Mouse (Mus musculus): ENCODE measurements around the gene Masp1.

Masp1 gene

GRCm38 (mm10) chr16:23511166-23511935 is 9.3 kb downstream of the Masp1 start:
- DNase-seq, result no peak

DNA sequence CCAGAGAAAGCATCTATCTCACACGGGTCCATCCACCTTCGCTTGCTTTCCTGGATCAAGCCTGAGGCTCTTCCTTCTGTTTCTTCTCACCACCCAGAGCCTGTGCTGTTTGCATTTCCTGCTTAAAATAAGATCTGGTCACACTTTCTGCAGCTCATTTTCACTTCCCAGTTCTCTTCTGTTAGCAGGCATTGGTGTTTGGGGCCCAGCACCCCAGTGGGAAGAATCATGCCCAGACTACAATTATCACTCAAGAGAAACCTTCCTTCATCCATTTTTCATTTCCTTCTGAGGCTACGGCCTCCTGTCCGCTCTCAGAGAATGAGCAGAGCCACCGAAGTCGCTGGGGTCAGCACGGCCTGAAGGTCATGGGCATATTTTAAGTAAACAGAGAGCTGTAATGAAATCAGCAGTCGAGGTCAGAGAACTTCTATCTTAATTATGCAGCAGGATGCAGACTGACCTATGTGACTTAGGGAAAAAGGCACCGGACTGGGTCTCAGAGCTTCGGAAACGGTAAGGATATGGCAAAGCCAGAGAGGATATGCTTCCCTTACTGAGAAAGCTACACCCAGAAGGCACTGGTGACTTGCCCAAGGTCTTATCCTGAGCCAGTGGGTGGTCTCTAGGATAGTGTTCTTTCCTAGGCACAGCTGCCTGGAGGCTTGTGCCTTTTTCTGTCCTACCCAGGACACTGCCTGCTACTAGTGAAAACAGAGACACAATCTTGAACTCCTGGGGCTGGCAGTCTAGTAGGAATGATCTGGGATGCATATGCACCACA is 14.5 kb downstream of the Masp1 start:
- peak; percentile 29 for DNase-seq

- DNase-seq, result no peak
Measured at GRCm38 (mm10) chr16:23504320-23504744, 16.3 kb downstream of the Masp1 start.

DNA sequence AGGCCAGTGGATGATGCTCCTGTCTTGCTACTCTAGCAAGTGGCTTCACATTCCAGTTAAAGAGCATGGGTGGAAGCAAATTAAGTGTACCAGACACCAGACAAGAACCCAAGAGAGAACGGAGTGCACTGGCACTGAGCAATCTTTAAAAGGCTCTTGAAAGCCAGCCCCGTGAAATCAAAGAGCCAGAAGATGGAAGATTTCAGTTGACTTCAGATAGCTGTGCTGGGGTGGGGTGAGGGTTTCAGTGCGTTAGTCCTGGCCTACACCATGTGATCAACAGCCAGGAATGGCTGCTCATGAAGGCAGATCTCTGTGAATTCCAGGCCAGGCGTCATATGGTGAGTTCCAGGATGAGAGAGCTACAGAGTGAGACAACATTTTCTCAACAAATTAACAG is 17.3 kb downstream of the Masp1 start:
- DNase-seq, result no peak

- DNase-seq, result no peak
Measured at GRCm38 (mm10) chr16:23502478-23502877, 18.1 kb downstream of the Masp1 start.

DNA sequence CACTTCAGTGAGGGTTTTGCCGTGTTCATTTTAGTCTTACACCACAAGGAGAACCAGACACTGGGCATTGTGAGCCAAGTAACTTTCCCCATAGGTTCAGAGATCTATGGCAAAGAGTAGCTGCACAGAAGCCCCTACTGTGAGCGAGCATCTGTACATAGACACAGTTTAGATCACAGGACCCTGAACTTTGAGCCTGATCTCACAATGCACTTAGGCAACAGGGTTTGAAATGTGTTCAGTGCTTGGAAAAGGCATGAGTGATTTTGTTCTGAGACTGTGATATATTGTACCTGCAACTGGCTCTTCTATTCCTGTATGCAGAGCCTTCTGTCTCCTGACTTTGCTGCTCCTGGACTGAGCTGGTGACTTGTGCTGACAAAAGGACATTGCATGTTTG is 19.3 kb downstream of the Masp1 start:
- DNase-seq, result no peak

GRCm38 (mm10) chr16:23500558-23500957 is 20.1 kb downstream of the Masp1 start:
- DNase-seq, result peak; percentile 38

- DNase-seq, result no peak
Measured at GRCm38 (mm10) chr16:23498691-23499131, 21.9 kb downstream of the Masp1 start.

DNA sequence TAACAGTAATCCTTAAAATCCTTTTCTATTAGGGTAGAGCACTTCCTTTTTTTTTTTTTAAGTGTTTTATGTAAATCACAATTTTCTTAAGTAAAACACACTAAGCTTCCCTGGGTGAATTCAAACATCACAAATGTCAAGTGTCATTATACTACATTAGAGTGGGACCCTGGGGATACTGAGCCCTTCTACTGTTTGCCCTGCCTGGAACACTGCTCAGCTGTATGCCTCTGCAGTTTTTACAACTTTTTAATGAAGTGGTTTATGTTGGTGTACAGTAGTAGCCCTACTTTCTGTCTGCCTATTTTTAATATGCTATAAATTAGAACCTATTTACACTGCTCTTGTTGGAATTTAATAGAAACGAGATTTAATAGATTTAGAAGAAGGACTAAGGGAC is 22.7 kb downstream of the Masp1 start:
- no peak for DNase-seq

DNA sequence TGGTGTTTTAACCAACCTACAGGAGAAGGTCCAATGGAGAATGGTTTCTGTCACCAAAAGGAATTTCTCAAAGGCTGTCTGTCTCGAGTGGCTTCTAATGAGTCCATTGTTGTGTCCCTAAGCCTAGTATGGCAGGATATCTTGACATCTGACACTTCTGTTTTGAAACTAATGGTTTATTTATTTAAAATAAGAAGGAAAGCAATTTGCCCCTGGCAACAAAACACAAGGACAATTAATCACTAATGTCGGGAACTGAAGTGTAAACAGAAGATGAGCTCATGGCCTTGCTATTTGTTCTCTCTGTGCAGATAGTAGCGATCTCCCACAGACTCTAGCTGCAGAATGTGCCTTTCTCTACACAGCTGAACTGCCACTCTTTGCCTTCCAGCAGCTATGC is 23.2 kb downstream of the Masp1 start:
- no peak for DNase-seq

DNA sequence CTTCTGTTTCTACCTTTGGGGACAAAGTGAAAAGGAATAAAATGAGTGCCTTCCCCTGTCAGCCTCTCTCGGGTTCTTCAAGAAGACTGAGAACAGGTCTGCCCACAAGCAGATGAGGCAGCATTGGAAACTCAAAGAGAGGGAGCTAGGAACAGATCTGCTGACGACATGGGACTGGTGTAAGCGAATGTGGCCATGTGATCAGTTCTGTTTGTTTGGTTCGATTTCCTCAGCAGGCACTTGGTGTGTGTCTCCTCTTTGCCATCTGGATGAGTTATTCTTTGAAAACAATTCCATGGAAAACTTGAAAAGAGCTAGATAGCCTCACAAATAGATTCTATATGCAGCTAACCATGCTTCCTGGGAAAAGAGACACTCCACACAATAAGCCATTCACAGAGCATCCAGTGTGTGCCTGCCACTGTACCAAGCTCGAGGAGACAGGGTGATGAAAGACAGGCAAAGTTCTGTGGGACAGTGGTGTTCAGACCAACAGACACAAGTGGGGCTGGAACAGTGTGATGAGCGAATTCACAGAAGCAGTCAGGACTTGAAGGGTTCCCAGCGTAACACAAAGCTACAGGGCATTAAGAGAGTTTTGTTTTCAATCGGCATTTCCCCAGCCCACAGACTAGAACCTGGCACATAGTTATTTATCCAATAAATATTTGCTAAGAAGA is 24.2 kb downstream of the Masp1 start:
- DNase-seq, result no peak

DNA sequence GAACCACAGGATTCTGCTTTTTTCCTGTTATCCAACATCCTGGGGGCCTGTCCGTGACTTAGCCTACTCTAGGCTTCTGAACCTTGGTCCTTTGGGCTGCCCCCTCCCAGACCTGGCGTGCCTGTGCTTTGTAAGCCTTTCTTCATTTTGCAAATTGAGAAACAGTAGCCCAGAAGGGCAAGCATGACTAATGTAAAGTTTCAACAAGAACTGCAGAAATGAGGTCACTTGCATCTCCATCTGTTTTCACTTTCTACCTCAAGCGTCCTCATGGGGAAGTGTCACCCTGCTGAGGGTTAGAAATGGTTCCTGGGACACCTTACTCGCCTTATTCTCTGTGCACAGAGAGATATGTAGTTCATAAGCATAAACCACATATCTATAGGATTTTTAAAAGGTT is 27.8 kb downstream of the Masp1 start:
- DNase-seq, result no peak

GRCm38 (mm10) chr16:23483292-23483691 is 37.3 kb downstream of the Masp1 start:
- DNase-seq, result no peak

GRCm38 (mm10) chr16:23482846-23483245 is 37.8 kb downstream of the Masp1 start:
- no peak for DNase-seq

GRCm38 (mm10) chr16:23482218-23482617 is 38.4 kb downstream of the Masp1 start:
- no peak for DNase-seq

DNA sequence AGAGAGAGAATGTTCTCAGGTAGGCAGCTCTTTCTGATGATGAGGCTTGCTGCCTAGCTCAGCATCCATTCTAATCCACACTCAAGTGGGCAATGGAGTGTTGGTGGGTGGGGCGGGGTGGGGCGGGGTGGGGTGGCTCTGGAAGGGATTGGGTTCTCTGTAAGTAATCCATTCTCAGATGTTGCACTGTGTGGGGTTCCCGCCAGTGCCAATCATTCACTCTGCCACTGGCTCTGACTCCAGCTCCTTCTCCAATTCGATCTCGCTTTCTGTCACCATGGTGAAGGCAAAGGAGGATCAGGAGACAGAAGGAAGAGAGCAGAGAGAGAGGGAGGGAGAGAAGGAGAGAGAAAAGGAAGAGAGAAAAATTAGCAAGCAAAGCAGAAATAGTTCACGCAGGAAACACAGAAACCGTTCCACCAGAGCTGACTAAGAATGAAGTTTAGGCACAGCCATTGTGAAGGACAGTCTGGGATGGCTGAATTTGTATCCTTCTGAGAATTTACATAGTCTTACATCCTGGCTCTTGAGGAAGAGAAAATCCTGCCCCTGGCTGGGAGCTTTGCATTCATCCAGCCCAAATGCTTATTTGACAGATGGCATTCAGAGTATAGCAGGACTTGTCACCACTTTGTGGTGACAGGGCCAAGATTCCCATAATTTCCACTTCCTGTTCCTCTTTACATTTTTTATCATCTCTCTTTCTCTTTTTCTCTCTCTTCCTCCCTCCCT is 40.6 kb downstream of the Masp1 start:
- DNase-seq, result no peak

- no peak for DNase-seq
Measured at GRCm38 (mm10) chr16:23476598-23476997, 44.0 kb downstream of the Masp1 start.

DNA sequence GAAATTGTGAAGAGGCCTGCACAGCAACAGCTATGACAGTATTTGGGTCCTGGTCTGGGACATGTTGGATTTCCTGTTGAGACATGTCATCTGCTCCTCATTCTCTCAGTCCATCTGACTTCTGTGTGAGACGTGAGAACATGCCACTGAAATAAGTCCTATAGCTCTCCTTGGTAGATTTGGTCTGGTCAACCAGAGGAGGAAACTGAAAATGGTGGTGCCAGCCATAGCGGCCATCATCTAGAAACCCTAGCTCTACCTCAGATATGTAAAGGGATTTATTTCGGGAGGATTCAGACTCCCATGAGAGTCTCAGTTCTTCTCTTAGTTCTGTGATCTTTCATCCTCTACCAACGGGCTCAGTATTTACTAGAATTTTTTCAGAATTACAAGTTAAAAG is 45.0 kb downstream of the Masp1 start:
- no peak for DNase-seq

GRCm38 (mm10) chr16:23472046-23472445 is 48.6 kb downstream of the Masp1 start:
- DNase-seq, result no peak

- DNase-seq, result no peak
Measured at GRCm38 (mm10) chr16:23471551-23471950, 49.1 kb downstream of the Masp1 start.

DNA sequence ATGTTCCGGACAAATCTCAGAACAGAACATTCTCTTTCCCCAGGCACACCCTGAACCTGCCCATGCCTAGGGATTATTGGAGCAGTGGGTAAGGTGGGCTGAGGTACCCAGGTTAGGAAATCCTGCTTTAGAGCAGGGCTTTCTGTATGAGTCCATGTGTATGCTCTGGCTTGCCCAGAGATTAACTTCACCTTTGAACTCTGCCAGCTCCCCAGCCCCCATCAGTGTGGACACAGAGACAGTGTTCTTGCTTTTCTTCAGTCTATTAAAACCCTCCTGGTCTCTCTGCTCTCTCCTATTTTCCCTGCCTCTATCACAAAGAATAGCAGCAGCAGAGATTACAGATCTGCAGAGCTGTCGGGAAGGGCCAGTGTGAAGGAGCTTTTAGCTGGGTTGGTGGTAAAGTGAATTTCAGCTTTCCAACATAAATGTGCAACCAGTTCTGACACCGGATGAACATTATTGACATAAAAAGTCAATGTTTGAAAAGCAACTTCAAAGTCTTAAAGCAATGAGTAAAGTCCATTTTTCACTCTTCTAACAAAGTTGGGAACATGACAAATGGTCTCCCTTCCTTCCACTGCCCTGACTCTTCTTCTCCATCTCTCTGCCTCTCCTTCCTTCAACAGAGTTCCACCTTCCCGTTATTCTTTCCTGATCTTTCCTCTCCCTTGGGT is 56.8 kb downstream of the Masp1 start:
- DNase-seq, result peak; percentile 11

DNA sequence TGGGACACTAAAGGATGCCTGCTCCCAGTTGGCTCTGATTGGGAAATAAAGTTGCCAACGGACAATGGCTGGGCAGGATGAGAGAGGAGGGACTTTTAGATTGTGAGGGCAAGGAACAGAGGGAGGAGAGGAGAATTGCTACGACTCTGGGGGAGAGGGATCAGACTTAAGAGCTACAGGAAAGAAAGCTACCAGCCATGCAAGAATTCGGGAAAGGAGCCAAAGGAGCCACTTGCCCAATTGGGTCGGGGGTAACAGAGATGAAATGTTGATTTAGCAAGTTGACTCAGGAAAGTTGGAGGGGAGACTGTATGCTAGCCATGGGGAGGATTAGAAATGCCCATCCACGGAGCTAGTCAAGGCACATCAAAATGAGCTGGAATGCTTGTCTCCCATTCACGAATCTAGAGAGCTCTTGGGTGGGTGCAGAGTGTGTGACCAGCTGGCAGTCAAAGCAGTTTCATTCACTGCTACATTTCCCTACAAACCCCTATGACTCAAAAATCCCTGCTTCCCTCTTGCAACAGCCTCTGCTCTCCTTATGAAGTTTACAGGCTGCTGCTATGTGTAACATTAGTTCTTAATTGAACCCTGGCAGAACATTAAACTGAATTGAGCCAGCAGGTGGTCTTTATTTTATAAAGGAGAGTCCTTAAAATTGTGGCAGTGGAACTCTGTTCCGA is 61.6 kb downstream of the Masp1 start:
- no peak for DNase-seq
